Mouse (Mus musculus): ENCODE results near the gene Olfr536.
"Not testable (repeated sequence)": the region's sequence is repeated elsewhere in the genome, so short reads cannot be mapped to it uniquely, and the experiment has no call there.

Olfr536 gene

GRCm38 (mm10) chr7:140507346-140508021, at the start of gene Olfr536:
TSS of gene Olfr536 (minus strand) at chr7:140507396.
- in situ Hi-C loops (cut with MboI; ENCODE audit: unreplicated experiment in 2 of 2): not testable (repeated sequence)

DNA sequence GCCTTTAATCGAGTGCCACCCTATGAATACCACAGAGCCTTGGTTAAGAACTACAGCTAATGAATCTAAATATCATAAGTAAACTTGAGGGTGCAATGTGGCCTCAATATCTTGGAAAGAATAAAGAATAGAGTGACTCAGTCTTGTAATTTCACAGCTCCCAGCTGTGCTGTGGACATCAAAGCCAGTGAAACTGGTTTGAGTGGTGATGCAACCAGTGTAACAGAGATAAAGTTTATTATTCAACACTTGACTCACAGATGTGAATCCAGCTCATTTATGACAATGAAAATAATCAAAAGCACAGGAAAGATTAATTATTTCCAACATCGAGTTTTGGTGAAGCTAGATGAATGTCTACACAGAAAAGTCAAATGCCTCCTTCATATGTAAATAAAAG, 32.5 kb upstream of the Olfr536 start:
- in situ Hi-C loops (cut with MboI; ENCODE audit: unreplicated experiment in 2 of 2): no loop called here

DNA sequence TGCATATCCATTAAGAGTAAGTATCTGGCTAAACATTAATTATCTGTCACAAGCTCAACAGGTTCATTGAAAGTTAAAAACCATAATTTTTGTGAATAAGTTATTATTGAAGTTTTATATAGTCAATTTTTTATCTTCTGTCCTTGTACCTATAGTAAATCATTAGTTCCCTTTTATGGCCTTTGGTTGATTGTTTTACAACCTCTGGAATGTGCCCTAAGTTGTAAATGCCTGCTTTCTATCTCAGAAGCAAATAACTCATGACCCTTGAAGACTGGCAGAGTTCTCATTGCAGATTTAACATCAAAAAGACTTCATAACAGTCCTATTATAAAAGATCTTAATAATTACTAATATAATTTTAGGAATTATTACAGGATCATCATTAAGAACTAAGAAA, 12.5 kb downstream of the Olfr536 start:
- in situ Hi-C loops (cut with MboI; ENCODE audit: unreplicated experiment in 2 of 2): no loop called here

DNA sequence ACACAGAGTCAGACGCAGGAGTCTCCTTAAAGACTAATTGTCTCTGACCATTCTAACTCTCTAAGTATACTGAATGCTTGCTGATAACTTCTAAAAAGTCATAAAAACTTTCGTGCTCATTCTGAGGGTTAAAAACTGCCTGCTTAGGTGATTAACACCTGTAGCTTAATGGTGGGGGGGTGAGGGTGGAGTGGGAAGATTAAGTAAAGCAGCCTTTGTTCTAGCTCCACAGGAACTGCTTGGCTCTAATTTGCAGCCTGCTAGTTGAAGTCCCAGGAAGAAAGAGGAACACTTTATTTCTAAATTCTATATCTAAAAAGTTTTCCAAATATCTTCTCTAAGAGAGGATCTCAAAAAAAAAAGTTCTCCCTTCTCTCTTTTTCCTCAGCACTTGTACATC, 13.0 kb downstream of the Olfr536 start:
- in situ Hi-C loops (cut with MboI; ENCODE audit: unreplicated experiment in 2 of 2): no loop called here

DNA sequence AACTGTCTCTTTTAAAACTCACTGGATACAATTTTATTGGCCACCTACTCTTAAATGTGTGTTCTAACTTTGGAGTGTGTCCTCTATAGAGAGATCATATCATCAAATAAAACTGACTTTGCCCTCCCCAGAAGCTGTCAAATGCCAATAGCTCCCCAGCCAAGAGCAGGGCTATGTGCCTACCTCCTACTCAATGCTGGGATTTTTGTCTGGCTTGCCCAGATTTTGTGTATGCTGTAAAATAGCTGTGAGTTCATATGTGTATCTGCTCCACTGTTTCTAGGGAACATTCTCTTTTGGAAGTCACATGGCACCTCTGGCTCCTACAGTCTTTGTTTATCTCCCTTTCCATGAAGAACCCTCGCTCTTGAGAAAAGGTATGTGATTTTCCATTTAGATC, 18.2 kb downstream of the Olfr536 start:
- in situ Hi-C loops (cut with MboI; ENCODE audit: unreplicated experiment in 2 of 2): no loop called here

- in situ Hi-C loops (cut with MboI; ENCODE audit: unreplicated experiment in 2 of 2): no loop called here
Observed at GRCm38 (mm10) chr7:140483916-140484315, 23.3 kb downstream of the Olfr536 start, which contains the start of gene Olfr535. TSS of gene Olfr535 (plus strand) at chr7:140484216.

DNA sequence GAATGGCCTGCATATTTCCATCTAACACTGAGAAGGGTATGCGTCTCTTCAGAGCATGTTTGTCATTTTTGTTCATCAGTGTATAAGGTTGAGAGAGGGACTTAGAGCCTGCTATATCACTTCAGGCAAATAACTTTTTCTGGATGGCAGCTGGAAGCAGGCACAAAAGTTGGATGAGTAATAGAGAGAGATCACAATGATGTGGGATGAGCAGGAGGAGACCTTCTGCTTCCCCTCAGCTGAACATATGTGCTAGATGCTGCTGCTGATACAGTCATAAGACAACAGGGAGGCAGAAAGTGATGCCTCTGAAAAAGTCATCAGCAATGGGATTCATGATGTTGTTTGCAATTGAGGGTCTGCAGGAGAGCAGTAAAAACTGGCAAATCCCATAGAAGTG, 28.5 kb downstream of the Olfr536 start:
- in situ Hi-C loops (cut with MboI; ENCODE audit: unreplicated experiment in 2 of 2): no loop called here

- in situ Hi-C loops (cut with MboI; ENCODE audit: unreplicated experiment in 2 of 2): no loop called here
Observed at GRCm38 (mm10) chr7:140477886-140478285, 29.3 kb downstream of the Olfr536 start.

- in situ Hi-C loops (cut with MboI; ENCODE audit: unreplicated experiment in 2 of 2): not testable (repeated sequence)
Observed at GRCm38 (mm10) chr7:140463070-140463469, 44.1 kb downstream of the Olfr536 start, which contains the start of gene Olfr533. TSS of gene Olfr533 (plus strand) at chr7:140463370.

Data from v-Abl transformed pro-B cells (cell line).